Mouse (Mus musculus) urinary bladder, postnatal 4 days (tissue): ENCODE results near the gene Olfr690.
"Not testable (repeated sequence)": the region's sequence is repeated elsewhere in the genome, so short reads cannot be mapped to it uniquely, and the experiment has no call there.

Experiments used
- DNase-seq, 2 experiments: peaks; one replicate each; pipeline ENCODE4 v3.0.0; 2021 to 2022; ENCODE audit warnings: low spot score in 2 of 2

The Olfr690 gene

GRCm38 (mm10) chr7:105334004-105334403 lies at the start of gene Olfr690:
TSS of gene Olfr690 (minus strand) at chr7:105334104.
- no peak for DNase-seq

- DNase-seq: no peak
Observed at GRCm38 (mm10) chr7:105380329-105380728, 46.4 kb upstream of the Olfr690 start.

DNA sequence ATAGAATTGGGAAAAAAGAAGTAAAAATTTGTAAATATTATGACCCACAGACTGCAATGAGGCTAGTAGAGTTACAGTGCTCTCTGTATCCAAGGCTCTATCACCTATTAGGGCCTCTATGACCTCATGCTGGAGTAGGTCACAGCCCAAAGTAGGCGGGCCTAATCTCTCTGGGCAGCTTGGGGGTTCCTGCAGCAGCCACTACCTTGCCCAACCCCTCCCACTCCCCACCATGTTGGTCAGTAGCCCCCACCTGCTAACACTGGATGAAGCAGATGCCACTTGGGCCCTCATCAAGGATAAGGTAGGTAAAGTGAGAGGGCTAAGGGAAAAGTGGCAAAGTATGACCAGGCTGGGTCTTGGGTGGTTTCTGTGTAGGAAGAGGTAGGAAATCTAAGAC lies 41.0 kb upstream of the Olfr690 start, which contains the start of gene Gm5901:
TSS of gene Gm5901 (plus strand) at position 173 of the 400 bp plus-strand sequence.
- DNase-seq: no peak

- no peak for DNase-seq
Observed at GRCm38 (mm10) chr7:105373976-105374375, 40.1 kb upstream of the Olfr690 start.

- no peak for DNase-seq
Observed at GRCm38 (mm10) chr7:105373509-105373908, 39.6 kb upstream of the Olfr690 start.

- DNase-seq: no peak
Observed at GRCm38 (mm10) chr7:105372912-105373311, 39.0 kb upstream of the Olfr690 start.

DNA sequence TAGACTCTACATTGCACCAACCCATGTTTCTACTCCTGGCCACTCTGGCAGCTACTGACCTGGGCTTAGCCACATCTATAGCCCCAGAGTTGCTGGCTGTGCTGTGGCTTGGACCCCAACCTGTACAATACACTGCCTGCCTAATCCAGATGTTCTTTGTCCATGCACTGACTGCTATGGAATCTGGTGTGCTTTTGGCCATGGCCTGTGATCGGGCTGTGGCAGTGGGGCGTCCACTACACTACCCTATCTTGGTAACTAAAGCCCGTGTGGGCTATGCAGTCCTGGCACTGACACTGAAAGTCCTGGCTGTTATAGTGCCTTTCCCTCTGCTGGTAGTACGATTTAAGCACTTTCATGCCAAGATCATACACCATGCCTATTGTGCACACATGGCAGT lies 34.6 kb upstream of the Olfr690 start:
- no peak for DNase-seq

- no peak for DNase-seq
Observed at GRCm38 (mm10) chr7:105367930-105368329, 34.0 kb upstream of the Olfr690 start, which contains the start of gene Olfr692. TSS of gene Olfr692 (plus strand) at chr7:105368230.

DNA sequence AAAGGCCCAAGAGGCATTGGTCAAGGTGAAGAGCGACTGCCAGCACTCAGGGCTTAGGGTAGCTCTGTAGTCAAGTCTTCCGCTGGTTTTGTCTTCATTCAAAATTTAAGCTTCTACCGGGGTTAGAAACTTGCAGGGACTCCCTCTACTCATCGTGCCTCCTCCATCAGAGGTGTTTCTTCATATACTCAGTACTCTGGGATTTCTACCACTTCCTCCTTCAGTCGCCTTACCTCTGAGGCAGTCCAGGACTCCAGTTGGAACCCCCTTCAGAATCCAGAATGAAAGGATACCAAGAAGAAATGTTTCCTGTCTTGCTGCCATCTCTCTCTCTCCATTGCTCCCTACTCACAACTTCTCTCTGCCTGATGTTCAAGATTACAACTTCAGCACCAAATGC lies 33.4 kb upstream of the Olfr690 start:
- no peak for DNase-seq

DNA sequence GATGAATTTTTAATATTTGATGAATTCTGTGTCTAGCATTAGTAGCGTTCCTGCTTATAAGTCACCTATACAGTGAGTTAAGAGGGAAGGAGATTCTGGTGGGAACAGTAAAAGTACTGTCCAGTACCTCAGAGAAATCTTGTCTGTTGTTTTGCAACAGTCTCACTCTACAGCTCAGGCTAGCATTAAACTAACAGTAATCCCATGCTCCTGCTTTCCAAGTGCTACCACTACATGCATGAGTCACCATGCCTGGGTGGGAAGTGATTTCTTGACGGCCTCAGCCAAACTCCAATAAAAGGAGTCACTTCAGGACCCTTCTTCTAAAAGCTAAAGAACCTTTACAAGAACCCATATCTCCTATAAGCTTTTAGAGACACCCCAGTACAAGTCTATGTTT lies 27.8 kb upstream of the Olfr690 start:
- DNase-seq: no peak

DNA sequence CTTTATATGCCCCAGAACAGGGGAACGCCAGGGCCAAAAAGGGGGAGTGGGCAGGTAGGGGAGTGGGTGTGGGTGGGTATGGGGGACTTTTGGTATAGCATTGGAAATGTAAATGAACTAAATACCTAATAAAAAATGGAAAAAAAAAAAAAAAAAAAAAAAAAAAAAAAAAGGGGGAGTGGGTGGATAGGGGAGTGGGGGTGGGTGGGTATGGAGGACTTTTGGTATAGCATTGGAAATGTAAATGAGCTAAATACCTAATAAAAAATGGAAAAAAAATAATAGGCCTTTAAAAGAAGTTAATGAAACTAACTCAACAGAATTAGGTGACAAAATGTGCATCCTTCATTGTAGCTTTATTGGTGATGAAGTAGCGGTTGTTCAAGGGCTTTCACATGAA lies 22.6 kb upstream of the Olfr690 start:
- DNase-seq: not testable (repeated sequence)

DNA sequence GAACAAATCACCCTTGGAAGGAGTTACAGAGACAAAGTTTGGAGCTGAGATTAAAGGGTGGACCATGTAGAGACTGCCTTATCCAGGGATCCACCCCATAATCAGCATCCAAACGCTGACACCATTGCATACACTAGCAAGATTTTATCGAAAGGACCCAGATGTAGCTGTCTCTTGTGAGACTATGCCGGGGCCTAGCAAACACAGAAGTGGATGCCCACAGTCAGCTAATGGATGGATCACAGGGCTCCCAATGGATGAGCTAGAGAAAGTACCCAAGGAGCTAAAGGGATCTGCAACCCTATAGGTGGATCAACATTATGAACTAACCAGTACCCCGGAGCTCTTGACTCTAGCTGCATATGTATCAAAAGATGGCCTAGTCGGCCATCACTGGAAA lies 22.2 kb upstream of the Olfr690 start:
- DNase-seq: not testable (repeated sequence)

GRCm38 (mm10) chr7:105342752-105343151 lies 8.8 kb upstream of the Olfr690 start:
- DNase-seq: no peak

DNA sequence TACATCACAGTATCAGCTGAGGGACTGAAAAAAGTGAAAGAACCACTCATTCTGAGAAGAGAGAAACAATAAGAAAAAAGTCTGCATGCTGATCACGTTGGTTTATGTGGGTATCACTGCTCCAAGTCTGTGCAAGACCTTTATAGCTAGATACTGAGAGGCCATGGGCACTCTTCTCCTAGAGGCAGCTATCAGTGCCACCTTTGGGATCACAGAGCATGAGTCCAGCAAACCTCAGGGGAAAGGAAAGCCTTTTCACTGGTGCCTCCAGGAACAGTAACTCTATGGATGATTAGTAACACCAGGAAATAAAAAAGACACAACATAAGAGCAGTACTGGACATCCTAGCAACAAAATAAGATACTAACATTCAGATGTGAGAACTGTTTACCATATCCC lies 8.3 kb upstream of the Olfr690 start, which contains the start of gene Olfr691:
TSS of gene Olfr691 (minus strand) at position 101 of the 400 bp plus-strand sequence.
- no peak for DNase-seq

DNA sequence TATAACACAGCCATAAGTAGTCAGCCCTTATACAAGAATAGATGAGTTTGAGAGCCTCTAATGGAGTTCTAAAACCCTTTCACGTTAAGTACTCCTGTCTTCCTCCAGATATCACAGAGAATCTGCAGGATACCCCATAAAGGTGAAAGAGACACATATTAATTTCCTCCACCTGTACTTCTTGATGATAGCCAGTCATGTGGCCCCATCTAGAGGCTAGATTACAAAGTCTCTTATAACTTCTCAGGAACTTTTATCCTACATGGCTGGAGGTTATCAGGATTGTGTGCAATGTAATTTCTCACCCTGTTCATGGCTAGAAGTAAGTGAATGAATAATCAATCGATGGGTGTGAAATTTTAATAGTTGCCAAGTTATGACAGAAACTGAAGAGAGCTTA lies 8.6 kb downstream of the Olfr690 start:
- DNase-seq: no peak

- no peak for DNase-seq
Observed at GRCm38 (mm10) chr7:105310865-105311264, 23.0 kb downstream of the Olfr690 start, which contains the start of gene Olfr689. TSS of gene Olfr689 (plus strand) at chr7:105311165.

DNA sequence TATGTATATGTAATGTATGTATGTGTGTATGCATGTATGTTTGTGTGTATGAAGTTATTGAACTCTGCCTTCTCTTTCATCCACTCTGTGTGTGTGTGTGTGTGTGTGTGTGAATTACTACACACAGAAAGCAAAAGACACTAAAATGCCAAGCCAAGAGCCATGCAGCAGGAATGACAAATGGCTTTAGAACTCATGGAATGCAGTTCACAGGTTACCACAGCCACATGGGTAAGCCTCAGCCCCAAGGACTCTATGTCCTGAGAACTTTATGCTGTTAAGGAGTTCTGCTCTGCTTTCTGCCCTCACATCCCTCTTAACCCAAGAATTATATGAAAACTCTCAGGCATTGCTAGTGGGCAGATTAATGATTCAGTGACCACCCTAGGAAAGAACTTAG lies 43.9 kb downstream of the Olfr690 start:
- no peak for DNase-seq

- no peak for DNase-seq
Observed at GRCm38 (mm10) chr7:105287795-105288194, 46.1 kb downstream of the Olfr690 start, which contains the start of gene Olfr688. TSS of gene Olfr688 (plus strand) at chr7:105288095.
